Mouse (Mus musculus): Measurements from ENCODE around the gene Brd3. TPM values are rescaled to one million over a fixed set of nuclear protein-coding genes. Genes with fewer than 3 reads are reported as not detected.

Brd3 gene
- total RNA-seq, 2 experiments from 2014 or later = 28.3 to 43.1 TPM

DNA sequence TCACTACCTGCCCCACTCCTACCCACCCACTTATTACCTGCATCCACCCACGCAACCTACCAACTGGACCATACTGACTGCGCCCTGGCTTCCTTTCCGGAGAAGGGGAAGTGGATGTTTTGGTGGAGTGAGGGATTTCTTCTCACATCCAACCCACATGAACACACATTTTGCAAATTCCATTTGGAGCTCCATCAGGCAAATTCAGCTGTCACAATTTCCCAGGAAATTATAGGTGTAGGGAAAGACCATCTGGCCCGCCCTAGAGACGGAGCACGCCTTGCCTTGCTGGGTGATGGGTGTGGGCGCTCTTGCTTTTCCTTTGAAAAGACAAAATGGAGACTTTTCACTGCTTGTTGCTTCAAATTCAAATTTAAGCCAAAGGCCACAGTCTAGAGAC, 76.8 kb downstream of the Brd3 start:
- ATAC-seq (ENCODE audit: poor library complexity, severe bottlenecking) = no peak

DNA sequence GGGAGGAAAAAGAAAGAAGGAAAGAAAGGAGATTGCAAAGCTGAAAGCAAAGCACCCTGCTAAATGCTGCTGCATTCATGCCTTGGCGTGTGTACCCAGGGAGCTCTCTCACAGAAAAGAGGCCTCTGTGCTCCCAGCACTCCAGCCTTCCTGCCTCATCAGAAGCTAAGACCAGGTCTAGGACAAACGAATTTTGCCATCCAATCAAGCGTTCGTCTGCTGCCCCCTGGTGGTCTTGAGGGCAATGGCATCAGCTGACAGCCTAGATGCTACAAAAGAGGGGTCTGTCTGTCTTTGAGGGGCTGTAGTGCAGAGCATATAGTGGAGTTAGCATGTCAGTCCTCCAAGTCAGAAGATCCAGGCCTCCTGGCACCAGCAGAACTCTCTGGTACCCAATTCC, 79.4 kb downstream of the Brd3 start:
- peak; percentile 41; the same call in 1 of the 2 replicates for ATAC-seq (ENCODE audit: poor library complexity, severe bottlenecking)

DNA sequence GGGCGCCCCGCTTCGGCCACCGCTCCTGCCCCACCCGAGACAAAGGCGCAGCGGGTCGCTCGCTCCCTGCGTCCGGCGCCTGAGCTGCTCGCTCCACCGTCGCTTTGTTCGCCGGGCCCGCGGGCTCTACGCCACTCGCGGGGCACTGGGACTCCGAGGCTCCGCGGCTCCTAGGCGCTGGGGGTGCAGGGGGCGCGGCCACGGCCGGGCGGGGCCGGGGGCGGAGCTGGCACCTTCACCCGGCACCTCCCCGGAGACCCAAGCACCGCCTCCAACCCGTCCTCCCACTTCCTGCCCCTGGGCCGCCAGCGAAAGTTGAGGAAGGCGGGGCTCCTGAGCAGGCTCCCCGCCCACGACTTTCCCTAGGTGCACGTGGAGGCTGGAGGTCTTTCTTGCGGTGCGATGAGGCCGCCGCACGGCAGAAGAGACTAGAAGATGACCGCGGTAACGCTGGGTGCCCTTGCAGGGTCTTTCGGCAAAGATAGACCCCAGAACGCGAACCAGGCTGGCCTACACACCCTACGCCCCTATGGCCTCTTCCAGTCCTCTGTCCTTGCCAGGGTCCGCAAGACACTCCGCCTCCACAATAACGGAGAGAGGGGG, 80.5 kb downstream of the Brd3 start, which contains the start of gene Vav2:
Gene Vav2 (minus strand): TSS at position 179 of the 603 bp plus-strand sequence.
- ATAC-seq (ENCODE audit: poor library complexity, severe bottlenecking) = peak; percentile 97

DNA sequence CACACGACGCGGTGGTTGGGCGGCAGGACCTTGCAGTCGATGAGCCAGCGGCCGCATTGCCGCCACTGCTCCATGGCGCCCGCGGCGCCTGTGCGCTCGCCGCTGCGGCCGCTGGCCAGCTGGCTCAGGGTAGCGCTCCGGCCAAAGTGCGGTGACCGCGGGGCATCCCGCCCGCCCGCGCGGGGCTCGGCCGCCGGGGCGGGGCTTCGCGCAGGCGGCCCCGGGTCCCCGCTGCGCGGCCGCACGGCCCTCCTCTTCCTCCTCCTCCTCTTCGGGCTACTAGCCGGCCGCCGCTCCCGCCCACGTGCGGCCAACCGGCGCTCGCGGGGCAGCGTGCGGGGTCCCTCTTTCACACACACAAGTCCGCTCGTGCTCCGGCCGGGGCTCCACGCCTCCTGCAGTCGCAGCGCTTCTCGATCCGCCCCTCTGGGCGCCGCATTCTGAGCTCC, 81.0 kb downstream of the Brd3 start:
- no peak for ATAC-seq (ENCODE audit: poor library complexity, severe bottlenecking)

DNA sequence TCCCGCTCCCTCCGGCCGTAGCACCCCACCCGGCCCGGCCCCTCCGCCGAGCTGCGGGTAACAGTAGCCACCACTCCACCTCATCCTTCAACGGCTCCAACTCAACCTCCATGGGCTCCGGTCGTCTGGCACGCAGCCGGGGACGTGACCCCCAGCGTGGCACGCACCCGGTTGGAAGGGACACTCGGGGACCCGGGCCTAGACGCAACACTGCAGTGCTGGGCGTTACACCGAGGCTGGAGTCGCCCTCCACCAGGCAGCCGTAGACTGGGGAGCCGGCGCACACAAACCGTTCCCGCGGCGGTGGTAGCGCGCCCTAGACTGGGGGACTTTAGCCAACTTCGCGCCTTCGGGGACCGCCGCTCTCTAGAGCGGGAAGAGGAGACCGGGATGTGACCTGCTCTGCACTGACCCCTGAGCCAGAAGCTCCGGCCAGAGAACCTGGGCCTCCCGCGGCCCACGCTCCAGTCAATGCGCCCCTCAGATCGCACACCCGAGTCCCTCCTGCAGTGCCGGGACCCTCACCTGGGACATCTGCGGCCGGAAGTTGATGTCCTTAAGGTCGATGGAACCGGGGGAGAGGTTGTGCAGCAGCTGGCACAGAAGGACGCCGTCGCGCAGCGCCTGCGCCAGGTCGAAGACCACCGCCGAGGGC, 81.6 kb downstream of the Brd3 start:
- ATAC-seq (ENCODE audit: poor library complexity, severe bottlenecking) = no peak

DNA sequence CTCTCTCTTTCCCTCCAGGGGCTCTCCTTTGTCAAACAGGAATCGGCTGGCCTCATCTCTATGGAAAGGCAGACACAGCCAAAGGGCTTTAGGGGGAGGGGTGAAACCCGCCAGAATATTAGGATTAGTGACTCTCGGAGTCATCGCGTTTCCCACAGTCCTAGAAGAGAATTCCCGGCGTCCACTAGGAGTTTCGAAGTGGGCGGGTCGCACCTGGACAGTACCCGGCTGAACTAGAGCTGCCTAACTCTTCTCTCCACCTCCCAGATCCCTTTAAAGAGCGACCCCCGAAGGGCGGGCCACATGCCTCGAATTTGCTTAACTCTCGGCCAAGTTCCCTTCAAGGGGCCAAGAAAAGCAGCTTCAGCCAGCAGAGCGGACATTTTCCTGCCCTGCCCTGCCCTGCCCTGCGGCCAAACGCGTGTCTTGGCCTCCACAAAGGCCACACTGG, 82.3 kb downstream of the Brd3 start:
- ATAC-seq (ENCODE audit: poor library complexity, severe bottlenecking) = no peak

DNA sequence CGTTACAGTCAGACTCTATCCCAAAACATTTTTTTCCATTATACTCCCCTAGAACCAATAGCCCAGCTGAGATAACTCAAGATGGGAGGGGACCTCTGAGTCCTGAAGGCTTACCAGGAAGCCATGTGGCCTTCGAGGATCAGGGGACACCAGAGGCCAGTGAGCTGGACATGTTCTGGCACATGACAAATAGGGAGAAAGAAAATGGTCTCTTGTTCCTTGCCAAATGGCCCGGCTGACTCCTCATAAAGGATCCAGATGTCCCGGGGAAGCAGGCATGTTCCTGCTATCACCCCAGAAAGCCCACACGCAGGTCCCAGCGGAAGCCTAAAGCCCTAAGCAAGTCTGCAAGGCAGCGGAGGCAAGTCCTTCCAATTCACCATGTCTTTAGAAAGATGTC, 83.9 kb downstream of the Brd3 start:
- ATAC-seq (ENCODE audit: poor library complexity, severe bottlenecking) = no peak

DNA sequence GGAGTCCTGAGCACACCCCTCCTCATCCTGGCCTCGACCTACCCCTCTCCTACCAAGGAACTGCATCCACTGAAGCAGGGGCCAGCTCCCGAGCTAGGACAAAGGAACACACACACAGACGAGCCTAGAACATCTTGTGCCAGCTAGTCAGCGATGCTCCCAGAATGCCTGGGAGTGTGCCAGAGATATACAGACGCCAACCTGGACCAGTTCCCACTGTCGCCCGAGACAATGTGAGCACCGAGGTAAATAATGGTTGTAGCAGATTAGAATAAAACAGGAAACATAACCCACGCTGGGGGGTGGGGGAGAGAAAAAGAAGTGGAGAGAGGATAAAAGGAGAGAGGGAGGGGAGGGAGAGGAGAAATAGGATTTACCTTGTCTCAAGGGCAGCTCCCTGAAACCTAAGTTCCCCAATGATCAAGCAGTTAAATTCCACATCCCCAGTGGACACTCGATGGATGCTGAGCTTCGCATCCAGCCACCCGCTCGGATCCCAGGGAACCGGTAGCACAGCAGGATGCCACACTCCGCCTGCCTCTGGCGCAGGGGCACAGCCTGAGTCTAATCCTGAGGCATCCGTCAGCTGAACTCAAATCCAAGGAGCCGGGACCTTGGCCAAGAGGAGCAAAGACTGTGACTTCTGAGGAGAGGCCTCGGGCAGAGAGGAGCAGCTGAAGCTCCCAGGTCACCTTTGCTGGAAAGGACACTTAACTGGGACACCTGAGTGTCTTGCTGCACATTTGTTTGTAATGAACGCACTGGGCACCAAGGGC, 86.0 kb downstream of the Brd3 start:
- ATAC-seq (ENCODE audit: poor library complexity, severe bottlenecking) = no peak

DNA sequence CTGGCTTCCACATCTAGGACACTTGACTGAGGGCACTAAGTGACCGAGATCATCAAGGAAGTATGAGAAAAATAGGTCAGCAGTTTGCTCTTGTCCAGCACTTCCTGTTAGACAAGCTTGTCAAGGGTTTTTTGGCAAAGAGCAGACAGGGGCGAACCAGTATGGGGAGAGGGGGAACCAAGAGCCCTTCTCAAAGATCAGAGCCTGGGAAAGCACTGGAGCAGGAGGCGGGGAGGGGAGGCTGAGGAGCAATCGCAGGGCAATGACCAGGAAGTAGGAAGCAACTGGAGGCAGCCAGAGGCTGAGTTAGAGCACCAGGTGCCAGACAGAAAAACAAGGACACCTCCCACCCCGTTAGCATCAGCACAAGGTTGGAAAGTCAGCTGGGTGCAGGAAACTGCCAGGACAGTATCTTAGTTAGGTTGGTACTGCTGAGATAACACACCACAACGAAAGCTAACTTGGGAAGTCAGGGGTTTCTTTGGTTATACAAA, 88.8 kb downstream of the Brd3 start:
- ATAC-seq (ENCODE audit: poor library complexity, severe bottlenecking) = 0 out of 2 replicates have a peak, but pooled peaks have one; percentile 25

DNA sequence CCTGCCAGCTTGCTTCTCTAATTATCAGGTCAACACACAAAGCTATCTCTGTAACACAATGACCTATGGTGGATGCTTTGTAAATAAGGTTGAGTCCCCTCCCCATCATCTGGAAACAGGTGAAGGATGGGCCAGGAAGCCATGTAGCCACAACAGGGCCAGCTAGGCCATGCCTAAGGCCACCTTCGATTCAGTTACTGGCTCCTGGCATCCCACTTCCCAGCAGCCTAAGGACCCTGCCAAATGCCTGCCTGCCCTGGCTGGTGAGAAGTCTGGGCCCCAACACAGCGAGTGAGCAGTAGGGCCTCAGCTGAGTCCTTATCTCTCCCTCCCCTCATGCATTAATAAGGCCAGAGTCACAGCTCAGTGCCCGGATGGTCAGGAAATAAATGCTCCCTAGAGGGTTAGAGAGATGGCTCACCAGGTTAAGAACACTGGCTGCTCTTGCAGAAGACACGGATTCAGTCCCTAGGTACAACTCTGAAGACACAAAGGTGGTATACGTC, 89.8 kb downstream of the Brd3 start:
- no peak for ATAC-seq (ENCODE audit: poor library complexity, severe bottlenecking)

DNA sequence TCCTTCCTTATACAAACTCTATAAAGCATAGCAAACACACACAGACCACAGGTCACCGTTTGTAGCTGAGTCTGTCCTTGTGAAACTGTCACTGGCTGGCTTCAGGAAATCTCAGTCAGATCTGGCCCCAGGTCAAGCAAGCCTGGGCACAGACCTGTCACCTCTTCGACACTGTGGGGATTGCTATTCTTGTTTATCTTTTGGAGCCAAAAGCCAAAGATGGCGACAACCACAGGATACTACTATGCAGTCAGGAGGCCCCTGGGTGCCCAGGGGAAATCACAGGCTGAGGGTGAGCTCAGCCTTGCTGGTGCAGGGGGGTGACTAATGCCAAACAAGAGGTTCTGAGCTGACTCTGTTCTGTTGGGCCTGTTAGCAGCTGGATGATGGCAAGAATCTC, 91.0 kb downstream of the Brd3 start:
- ATAC-seq (ENCODE audit: poor library complexity, severe bottlenecking) = no peak

DNA sequence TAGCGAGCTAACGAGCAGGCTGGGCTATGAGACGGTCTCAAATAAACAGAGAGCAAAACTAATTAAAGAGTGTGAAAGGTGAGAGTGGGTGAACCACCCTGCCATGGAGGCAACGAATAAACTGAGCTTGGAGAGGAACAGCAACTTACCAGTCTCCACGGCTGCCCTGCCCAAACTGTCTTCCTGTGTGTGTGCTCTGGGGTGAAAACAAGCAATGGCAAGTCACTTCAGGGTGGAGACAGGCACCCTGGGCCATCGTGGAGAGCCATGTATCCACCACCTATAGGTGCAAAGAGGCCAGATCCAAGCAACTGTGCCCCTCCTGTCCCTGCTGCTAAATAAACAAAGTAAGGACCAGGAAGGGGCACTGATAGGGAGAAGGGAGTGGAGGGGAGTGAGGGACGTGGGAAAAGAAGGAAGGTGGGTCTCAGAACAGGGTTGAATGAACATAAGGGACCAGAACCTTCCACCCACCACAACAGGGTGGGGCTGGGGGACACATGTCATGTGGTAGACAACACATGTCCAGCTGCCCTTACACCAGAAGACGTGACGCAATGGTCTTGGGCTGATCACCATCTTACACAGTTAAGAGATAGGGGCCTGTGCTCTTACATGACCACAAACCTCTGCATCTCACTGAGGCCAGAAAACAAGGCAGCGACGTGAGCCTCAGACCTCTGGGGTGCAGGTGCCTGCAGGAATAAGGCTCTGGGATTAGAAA, 92.2 kb downstream of the Brd3 start:
- ATAC-seq (ENCODE audit: poor library complexity, severe bottlenecking) = no peak

DNA sequence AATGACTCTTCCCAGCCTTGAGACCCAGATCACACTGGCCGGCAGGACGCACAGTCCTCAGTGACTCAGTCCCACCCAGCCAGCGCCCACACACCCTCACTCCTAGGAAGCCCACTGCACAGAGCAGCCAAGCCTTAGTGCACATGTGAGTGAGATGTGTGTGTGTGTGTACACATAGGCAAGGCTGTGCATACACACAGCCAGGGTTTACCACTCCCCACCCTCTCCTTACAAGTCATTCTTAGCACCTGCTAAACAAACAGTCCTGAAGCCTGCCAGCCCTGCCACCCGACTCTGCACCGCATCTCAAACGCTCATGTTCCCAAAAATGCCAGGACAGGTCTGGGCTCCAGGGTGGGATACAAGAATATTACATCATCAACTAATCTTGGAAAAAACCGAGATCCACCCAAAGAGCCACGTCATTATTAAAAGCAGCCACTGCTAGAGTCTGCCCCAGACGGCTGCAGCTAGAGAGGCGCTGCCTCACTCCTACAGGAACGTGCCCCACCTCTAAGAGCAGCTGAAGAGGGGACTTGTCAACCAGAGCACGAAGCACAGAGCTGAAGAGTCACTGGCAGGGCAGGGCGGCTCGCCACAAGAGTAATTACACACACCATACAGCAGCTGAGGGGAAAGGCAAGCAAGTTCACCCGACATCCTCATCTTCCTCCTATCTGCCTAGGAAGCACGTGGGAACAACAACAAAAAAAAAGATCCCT, 93.4 kb downstream of the Brd3 start:
- ATAC-seq (ENCODE audit: poor library complexity, severe bottlenecking) = no peak

DNA sequence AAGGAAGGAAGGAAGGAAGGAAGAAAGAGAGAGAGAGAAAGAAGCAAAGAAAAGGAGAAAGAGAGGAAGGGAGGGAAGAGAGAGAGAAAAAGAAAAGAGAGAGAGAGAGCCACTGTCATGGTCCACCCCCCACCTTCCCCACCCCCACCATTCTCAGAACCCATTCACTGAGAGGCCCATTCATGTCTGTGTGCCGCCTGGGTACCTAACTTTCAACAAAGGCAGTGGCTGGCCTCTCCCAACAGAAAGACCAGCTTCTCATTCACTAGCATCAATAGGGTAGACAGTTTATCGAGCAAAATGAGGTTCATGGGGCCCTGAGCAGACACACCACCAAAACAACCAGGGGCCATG, 93.9 kb downstream of the Brd3 start:
- no peak for ATAC-seq (ENCODE audit: poor library complexity, severe bottlenecking)

DNA sequence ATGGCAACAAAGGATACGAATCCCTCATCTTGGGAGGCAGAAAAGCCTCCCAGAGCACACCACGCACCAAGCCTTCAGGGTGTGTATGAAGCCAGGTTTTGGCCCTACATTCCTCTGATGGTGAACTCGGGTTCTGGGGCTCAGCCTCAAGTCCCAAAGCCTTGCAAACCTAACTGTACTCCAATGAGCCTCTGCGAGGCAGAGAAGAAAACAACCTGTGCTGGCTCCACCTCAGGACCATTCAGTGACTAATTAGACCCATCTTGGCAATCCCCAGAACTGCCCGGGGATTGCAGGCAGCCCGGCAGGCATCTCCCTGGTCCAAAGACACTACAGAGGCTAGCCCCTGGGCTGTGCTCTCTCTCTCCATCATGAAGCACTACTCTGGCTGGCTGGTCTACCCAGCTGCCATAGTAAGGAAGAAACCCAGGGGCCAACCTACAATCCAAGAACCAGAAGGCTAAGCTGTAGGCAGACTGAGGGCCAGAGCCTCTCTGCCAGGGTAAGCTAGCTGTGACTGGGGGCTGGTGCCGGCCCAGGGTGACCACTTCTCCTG, 95.1 kb downstream of the Brd3 start:
- ATAC-seq (ENCODE audit: poor library complexity, severe bottlenecking) = no peak

DNA sequence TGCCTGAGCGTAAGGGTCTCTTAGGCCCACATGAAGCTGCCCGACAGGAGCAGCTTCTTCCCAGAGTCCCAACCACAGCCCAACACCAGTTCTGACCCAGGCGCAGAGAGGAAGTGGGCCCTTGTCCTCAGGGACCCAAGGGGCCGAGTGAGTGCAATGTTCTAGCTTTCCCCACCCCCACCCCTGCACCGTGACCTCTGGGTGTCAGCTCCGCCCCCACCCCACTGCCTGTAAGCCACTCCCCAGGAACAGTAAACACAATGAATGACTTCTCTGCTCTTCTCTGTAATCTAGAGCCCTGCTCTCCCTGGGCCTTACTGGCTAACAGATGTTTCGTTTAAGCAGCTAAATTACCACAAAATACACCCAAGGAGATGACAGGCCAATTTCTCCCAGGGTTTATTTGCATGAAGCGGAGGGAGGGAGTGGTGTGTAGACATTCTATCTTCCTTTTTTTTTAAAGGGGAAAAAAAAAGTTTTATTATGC, 95.7 kb downstream of the Brd3 start:
- peak; percentile 61 for ATAC-seq (ENCODE audit: poor library complexity, severe bottlenecking)

DNA sequence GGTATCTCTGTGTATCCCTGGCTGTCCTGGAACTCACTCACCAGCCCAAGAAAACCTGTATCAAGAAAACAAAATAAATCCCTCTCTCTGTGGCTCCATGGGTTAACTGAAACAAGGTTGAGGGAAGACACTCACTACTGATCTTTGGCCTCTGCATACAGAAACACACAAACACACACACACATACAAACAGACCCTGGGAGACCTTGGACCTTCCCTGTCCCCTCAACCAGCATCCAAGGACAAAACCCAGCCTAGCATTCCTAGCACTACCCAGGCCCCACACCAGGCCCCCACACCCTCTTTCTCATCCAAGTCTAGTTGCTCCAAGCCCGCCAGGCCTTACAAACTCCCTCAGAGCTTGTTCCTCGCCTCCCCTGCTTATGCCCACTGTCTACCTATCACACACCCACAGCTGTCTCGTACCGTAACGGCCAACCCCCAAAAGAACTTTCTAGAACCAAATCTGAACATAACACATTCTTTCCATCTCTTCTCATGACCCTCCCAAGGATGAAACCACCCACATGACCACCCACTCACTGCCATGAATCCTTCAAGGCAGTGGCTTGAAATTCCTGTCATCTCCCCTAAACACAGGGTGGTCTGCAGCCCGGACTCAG, 96.8 kb downstream of the Brd3 start:
- no peak for ATAC-seq (ENCODE audit: poor library complexity, severe bottlenecking)

DNA sequence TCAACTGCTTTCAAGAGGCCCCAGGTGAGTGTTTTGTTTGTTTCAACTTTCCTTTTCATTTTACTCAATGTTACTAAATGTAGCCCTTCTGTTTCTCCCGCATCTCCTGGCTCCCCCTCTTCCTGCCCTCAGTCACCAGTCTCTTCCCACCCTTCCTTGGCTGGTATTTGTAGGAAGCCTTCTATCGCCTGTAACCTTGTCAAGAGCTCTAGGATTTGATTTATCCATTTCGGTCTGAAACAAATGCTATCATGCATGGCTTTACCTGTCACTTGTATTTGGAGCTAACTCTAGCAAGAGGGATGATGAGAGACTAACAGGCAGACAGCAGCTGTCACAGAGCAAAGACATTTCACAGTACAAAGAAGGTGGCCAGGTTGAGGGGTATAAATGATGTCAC, 99.3 kb downstream of the Brd3 start:
- ATAC-seq (ENCODE audit: poor library complexity, severe bottlenecking) = no peak

DNA sequence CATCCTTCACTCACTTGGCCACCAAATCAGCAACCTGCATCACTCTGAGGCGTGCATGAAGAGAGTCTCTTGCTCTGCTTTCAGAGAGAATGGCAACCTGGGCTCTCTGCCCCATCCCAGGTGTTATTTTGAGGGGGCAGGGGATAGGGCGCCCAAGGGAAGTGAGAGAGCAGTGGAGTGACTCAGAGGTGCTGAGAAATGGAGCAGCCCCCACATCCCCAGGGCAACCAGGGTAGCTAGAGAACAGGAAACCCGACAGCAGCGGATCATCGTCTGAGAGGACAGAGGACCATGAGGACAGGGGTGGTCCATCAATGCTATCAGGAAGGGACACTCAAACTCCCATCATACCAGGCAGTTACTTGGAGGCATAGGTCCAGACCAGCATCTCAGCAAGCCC, 100.5 kb downstream of the Brd3 start:
- ATAC-seq (ENCODE audit: poor library complexity, severe bottlenecking) = no peak

All from megakaryocyte, adult 5-6 weeks (primary cell).